Mouse (Mus musculus): ENCODE results near the gene Plcd4.
"Not testable (repeated sequence)": the region's sequence is repeated elsewhere in the genome, so short reads cannot be mapped to it uniquely, and the experiment has no call there.

Plcd4 gene

GRCm38 (mm10) chr1:74542451-74542961 is at the start of gene Plcd4:
Gene Plcd4 (plus strand): TSS chr1:74542888.
- no peak for DNase-seq (ENCODE audit: extremely low read depth, insufficient read length, low spot score)

DNA sequence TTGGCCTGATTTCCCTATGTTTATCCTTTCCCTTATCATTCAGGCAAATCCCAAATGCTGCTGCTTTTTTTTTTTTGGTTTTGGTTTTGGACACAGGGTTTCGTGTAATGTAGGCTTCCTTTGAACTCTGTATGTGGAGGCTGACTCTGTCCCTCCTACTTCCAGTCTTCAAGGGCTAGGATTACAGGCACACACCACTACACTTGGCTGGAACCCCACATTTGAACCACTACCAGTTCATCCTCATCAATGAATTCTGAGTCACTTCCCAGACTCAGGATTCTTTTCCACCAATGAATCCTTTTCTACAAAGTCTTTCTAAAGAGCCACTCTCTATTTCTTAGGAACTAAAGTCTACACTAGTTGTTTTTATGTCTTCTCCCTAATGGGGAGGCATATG is 41.6 kb upstream of the Plcd4 start:
- DNase-seq (ENCODE audit: extremely low read depth, insufficient read length, low spot score), result peak; percentile 24

DNA sequence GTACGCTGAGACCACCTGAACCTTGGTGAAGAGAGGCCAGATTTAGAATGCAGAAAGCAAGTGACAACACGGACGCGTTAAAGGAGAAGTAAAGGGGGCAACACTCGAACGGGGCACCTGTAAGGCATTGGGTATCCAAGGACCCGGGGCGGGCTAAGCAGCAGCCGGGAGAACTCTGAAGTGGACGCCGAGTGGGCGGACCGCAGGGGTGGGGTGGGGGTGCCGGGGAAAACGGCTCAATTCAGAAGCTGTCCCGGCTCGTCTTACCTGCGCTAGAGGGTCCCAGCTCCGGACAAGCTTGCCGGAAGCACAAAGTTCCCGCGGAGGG is 37.3 kb upstream of the Plcd4 start:
- DNase-seq (ENCODE audit: extremely low read depth, insufficient read length, low spot score), result no peak

GRCm38 (mm10) chr1:74505721-74506464 is 36.8 kb upstream of the Plcd4 start, which contains the start of gene Cnot9:
Gene Cnot9 (plus strand): TSS chr1:74506058.
- peak; percentile 100 for DNase-seq (ENCODE audit: extremely low read depth, insufficient read length, low spot score)

DNA sequence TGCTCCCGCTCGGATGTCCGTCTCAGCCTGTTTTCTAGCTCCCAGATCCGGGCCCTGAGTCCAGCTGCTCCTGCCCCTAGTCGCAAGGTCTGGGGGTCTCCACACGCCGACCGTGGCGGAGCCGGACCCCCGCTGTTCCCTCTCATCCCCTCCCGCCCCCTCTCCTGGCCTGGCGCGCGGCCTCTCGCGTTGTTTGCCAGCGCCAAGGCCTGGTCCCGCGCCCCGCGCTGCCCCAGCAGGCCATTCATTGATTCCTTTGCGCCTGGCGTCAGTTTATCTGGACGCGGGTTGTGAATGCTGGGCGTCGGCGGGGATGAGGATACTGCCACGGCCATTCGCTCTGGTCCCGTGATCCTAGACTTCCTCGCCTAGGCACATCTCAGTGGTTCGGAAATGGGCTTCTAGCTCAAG is 36.2 kb upstream of the Plcd4 start:
- DNase-seq (ENCODE audit: extremely low read depth, insufficient read length, low spot score), result peak; percentile 84

- DNase-seq (ENCODE audit: extremely low read depth, insufficient read length, low spot score), result no peak
Measured at GRCm38 (mm10) chr1:74507780-74508179, 34.9 kb upstream of the Plcd4 start.

- DNase-seq (ENCODE audit: extremely low read depth, insufficient read length, low spot score), result no peak
Measured at GRCm38 (mm10) chr1:74511306-74511705, 31.4 kb upstream of the Plcd4 start.

- not testable (repeated sequence) for DNase-seq (ENCODE audit: extremely low read depth, insufficient read length, low spot score)
Measured at GRCm38 (mm10) chr1:74512999-74513398, 29.7 kb upstream of the Plcd4 start.

GRCm38 (mm10) chr1:74519875-74520274 is 22.8 kb upstream of the Plcd4 start:
- DNase-seq (ENCODE audit: extremely low read depth, insufficient read length, low spot score), result no peak

- DNase-seq (ENCODE audit: extremely low read depth, insufficient read length, low spot score), result no peak
Measured at GRCm38 (mm10) chr1:74524746-74525145, 17.9 kb upstream of the Plcd4 start.

GRCm38 (mm10) chr1:74528589-74528988 is 14.1 kb upstream of the Plcd4 start:
- DNase-seq (ENCODE audit: extremely low read depth, insufficient read length, low spot score), result no peak

- DNase-seq (ENCODE audit: extremely low read depth, insufficient read length, low spot score), result no peak
Measured at GRCm38 (mm10) chr1:74538650-74539049, 4.0 kb upstream of the Plcd4 start.

- DNase-seq (ENCODE audit: extremely low read depth, insufficient read length, low spot score), result no peak
Measured at GRCm38 (mm10) chr1:74544184-74544583, 1.5 kb downstream of the Plcd4 start, which contains the start of gene Usp37. Gene Usp37 (minus strand): TSS chr1:74544284.

DNA sequence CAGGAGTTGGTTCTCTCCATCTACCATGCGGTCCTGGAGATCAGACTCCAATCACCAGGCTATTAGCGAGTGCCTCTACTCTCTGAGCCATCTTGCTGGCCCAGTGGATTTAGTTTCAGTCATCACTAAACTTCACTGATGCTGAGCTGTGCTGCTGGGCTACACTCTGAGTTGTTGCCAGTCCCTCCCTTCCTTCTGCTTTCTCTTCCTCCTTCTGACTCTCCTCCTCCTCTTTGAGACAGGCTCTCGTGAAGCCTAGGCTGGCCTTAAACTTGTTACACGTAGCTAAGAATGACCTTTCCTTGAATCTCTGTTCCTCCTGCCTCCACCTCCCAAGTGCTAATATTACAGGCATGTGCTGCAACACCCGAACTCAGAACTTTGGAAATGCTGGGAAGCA is 16.4 kb downstream of the Plcd4 start:
- DNase-seq (ENCODE audit: extremely low read depth, insufficient read length, low spot score), result no peak

DNA sequence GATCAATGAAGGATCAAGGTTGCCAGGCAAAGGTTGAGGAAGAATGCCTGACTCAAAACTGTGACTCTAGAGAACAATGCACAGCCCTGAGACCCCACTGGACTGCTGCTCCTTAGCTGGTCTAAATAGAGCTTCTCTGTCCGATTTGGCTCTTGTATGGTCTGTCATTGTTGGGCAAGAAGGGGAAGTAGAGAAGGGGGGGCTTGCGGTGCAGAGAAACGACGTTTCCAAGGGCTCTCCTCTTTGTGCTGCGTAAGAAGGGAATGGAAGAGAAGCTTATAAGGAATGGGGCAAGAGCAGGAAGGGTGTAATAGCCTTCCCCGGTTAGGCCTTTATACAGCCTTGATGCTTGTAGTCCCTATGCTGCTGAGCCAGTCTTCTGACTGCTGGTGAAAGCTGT is 23.1 kb downstream of the Plcd4 start:
- no peak for DNase-seq (ENCODE audit: extremely low read depth, insufficient read length, low spot score)

DNA sequence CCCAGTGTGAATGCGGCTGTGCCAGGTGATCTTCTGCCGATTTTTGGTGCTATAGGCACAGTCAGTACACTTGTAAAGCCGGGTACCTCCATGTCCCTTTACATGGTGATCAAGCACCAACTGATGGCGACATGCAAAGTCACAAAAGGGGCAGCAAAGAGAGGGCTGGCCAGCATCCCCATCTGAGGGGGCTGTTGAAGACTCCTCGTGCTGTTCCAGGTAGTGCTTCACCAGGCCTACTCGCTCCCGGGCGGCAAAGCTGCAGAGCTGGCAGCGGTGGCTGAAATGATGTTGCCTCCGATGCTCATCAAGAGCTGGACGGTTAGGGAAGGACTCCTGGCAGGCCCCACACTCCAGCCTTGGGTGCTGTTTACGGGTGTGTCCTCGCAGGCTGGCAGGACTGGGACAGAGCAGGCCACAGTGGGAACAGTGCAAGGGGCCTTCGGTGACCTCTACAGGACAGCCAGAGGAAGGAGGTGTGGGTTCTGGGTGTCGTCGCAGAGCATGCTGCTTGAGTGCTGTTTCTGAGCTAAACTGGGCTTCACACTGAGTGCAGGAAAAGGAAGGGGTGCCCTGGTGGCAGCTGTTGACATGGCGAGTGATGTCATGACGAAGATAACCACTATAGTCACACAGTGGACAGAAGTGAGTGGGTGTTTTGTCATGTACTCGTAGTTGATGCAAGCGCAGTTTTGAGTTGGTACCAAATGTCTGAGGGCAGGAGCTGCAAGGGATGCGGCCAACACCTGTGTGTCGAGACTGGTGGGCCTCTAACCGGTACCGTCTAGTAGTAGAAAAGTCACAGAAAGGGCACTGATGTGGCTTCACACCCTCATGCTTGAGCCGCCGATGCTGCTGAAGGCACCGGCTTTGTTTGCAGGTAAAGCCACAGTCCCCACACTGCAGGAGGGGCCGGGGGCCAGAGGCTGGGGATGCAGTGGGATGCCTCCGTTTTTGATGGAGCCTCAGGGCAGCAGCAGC is 27.3 kb downstream of the Plcd4 start:
- DNase-seq (ENCODE audit: extremely low read depth, insufficient read length, low spot score), result no peak

- no peak for DNase-seq (ENCODE audit: extremely low read depth, insufficient read length, low spot score)
Measured at GRCm38 (mm10) chr1:74582621-74583020, 39.9 kb downstream of the Plcd4 start.

DNA sequence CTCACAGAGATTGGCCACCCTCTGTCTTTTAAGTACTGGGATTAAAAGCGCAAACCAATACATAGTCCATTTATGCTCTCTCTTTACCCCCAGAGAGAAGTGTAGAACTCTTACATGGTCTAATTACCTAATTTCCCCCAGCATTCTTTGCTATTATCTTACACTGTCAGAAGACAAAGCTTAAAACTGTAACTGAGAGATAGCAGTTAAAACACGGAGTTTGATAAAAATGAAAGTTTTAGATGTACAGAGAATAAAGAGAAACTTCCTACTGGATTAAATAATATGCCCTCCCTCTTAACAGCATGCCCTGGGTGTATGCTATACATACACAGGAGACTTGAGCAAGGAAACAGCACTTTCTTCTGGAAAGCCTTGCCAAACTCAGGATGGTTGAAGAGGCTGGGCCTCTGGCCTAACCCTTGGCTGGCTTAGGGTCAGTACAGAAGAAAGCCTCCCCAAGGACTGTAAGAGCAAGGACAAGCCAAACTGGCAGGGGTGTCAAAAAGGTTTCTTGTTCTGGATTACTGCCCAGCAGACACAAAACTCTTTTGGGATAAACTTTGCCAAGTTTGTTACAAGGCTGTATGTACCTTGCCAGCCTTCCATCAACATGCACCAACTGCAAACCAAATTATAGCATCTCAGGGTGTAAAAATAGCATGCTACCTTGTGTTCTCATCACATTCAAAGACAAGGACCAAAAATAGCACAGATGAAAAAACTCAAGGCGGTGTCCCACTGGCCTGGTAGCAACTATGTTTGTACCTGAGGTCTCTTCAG is 42.1 kb downstream of the Plcd4 start:
- DNase-seq (ENCODE audit: extremely low read depth, insufficient read length, low spot score), result no peak

GRCm38 (mm10) chr1:74587233-74587772 is 44.6 kb downstream of the Plcd4 start:
- no peak for DNase-seq (ENCODE audit: extremely low read depth, insufficient read length, low spot score)

DNA sequence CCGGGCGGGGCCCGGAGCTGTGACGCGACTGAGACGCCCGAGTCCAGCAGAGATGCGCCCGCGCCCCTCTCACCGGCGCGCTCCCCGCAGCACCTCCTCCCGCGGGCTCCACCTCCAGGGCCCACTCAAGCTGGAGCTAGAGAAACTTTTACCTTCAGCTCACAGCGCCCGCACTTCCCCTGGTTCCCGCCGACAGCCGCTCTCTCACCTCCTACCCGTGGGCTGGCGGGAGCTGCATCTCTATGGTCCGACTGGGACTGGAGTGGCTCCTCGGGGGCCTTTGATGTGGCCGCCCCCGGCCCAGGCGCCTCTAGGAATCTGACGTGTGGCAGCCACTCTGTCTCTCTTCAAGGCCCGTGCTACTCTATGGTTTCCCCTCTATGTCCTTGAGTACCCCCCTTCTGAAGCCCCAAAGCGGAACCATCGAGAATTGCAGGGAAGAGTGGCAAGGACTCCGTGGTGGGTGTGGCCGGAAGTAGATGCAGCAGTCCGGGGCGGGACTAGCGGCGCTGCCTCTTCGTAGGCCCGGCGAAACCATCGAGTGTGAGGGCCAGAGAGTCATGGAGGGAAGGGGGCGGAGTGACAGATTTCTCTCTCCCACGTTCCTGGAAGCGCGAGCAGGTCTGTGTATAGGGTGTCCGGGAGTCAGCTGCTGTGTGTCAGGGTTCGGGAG is 45.2 kb downstream of the Plcd4 start, which contains the start of the genes Zfp142 and Bcs1l:
TSS of gene Zfp142 (minus strand) at position 474 of the 673 bp plus-strand sequence.
TSS of gene Bcs1l (plus strand) at position 517 of the 673 bp plus-strand sequence.
- DNase-seq (ENCODE audit: extremely low read depth, insufficient read length, low spot score), result peak; percentile 98
